ENCODE assay signal across 21 mouse cellular contexts in the genomic region with DNA sequence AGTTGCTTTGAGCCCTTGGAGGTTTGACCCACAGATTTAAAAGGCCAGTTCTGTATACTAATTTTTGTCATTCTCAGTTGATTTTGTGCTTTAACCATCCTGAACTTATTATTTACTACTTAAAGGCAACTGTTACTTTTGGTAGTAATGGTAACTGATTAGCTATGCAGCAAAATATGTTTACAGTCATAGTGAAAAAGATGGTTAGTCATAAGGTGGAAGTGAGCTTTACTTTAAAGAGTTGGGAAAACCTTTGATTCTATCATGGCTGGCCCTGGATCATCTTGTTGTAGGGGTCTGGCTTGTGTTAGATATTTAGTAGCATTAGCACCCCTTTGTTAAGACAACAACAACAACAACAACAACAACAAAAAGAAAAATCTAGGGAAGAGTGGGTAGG. TPM values are rescaled to one million over a fixed set of nuclear protein-coding genes. Genes with fewer than 3 reads are reported as not detected.
DNase-seq lines count a peak whose midpoint lies in the region; TF ChIP-seq lines count a peak whose summit lies in the region.
"Had no signal": no experiment of that assay in that cellular context is flagged by ENCODE, and none has a peak within 500 bp of the region (broad histone marks: within the 10 kb centered on the region; RNA-seq: fewer than 3 reads in every experiment).

No protein-coding gene starts in this region.

- TF ChIP-seq CTCF in CH12.LX (conservative IDR thresholded peaks at IDR 0.05 in 1 of 2, IDR thresholded peaks at IDR 0.05 in 1 of 2; ENCODE audit: low read depth in 2 of 2, low read length in 2 of 2): no peak

- H3K4me1 ChIP-seq in CH12.LX (ENCODE audit: control insufficient read depth in 1 of 2, insufficient read depth in 2 of 2): peaks cover 0 to 9% of the 10 kb centered on the region in 2 experiments; a peak in 2 of 4 replicates

- no peak overlapping the region for H3K4me3 ChIP-seq in CH12.LX (replicated peaks in 1 of 3; ENCODE audit: low read depth in 2 of 3, low read length in 2 of 3, poor library complexity in 1 of 3)

- TF ChIP-seq POLR2A in CH12.LX (IDR thresholded peaks at IDR 0.05; ENCODE audit: low read depth, low read length): no peak

- H3K27ac ChIP-seq in CH12.LX (ENCODE audit: insufficient read depth, low read depth): no peak overlapping the region

- H3K79me2 ChIP-seq in CH12.LX (replicated peaks; ENCODE audit: control insufficient read depth, extremely low read depth, insufficient read depth, poor library complexity, severe bottlenecking): no peaks in the 10 kb centered on the region

- no peak for TF ChIP-seq RAD21 in CH12.LX (IDR thresholded peaks at IDR 0.05; ENCODE audit: low read depth, low read length)

- in situ Hi-C loops in CH12.LX (cut with MboI; ENCODE audit: low pct_ligation_motif_present, low pct_unique_long_range_greater_than_20kb, low sequenced_read_pairs): no loop called here

- no peak overlapping the region for H3K9ac ChIP-seq in CH12.LX (ENCODE audit: insufficient read depth, low read depth)

- H3K4me2 ChIP-seq in CH12.LX (ENCODE audit: insufficient read depth, low read depth, poor library complexity, severe bottlenecking): no peak overlapping the region

- TF ChIP-seq EP300 in CH12.LX (IDR thresholded peaks at IDR 0.05; ENCODE audit: low read length): peak; percentile 54

- DNase-seq in CH12.LX (ENCODE audit: extremely low read depth): no peak
- no peak for DNase-seq in left cerebral cortex, adult 18-20 months (ENCODE audit: low spot score in 2 of 2)
- DNase-seq: adrenal gland, adult 2 months; adrenal gland, adult 8-10 months; adrenal gland, postnatal 10 days; adrenal gland, postnatal 14 days; adrenal gland, postnatal 25 days; adrenal gland, postnatal 36 days; B cell, adult 2 months; cerebellum, adult 11 months; cerebellum, adult 11-12 months; cerebellum, adult 18-20 months; cerebellum, adult 2 months; cerebellum, adult 8-10 months had no signal

- H3K9me3 ChIP-seq in CH12.LX (replicated peaks; ENCODE audit: low read length): no peaks in the 10 kb centered on the region
- H3K9me3 ChIP-seq: G1E had no signal

- no peaks in the 10 kb centered on the region for H3K36me3 ChIP-seq in CH12.LX (replicated peaks in 1 of 2; ENCODE audit: control insufficient read depth in 1 of 2, insufficient read depth in 1 of 2, low read length in 1 of 2)
- H3K36me3 ChIP-seq: G1E had no signal

- H3K27me3 ChIP-seq in CH12.LX (replicated peaks): no peaks in the 10 kb centered on the region

- dilution Hi-C loops in CH12.LX (cut with MboI; ENCODE audit: extremely low pct_ligation_motif_present, extremely low pct_unique_long_range_greater_than_20kb, low sequenced_read_pairs): no loop called here

TF ChIP-seq in CH12.LX, 34 proteins besides CTCF, POLR2A, EP300 and RAD21:
- TF ChIP-seq JUN (IDR thresholded peaks at IDR 0.05; ENCODE audit: insufficient read depth, low read depth, low read length) (peak; percentile 52; the same call in 1 of the 2 replicates), IRF4 (IDR thresholded peaks at IDR 0.05; ENCODE audit: low read depth, low read length) (peak; percentile 66; the same call in 1 of the 2 replicates), PAX5 (IDR thresholded peaks at IDR 0.05; ENCODE audit: low read length) (no peak)

RNA-seq across cellular contexts. Expression of a gene that starts 13.6 kb away (rescaled TPM):
- total RNA-seq in CH12.LX (2012; rRNA removed) (1.1 and 1.7 TPM in 2 replicates), CH12.LX (2014; rRNA removed) (3.5 and 3.8 TPM in 2 replicates)
- polyA plus RNA-seq in CH12.LX (2012; ENCODE audit: insufficient read length, low read depth): 1.9 and 2.1 TPM in 2 replicates
- total RNA-seq in left cerebral cortex, adult 18-20 months (2021): 1 to 10 TPM; 7.2 to 7.4 TPM

RNA-seq across cellular contexts. Expression of a gene that starts 14.1 kb away (rescaled TPM):
- total RNA-seq in CH12.LX (2012; rRNA removed): not detected in 2 replicates
- total RNA-seq in CH12.LX (2014; rRNA removed): not detected in 2 replicates
- not detected in 2 replicates for polyA plus RNA-seq in CH12.LX (2012; ENCODE audit: insufficient read length, low read depth)
- total RNA-seq in left cerebral cortex, adult 18-20 months (2021): under 1 TPM; 0.16 to 0.42 TPM
- total RNA-seq: ES-E14, MEL had no signal
- polyA plus RNA-seq: activated CD4-positive, CD25-positive, alpha-beta regulatory T cell, adult 4 months; brain, embryonic 14.5 days; C2C12; CD4-positive, CD25-positive, alpha-beta regulatory T cell, adult 4 months; cerebellum, adult 2 months; G1E had no signal

RNA-seq across cellular contexts. Expression of a gene that starts 47.3 kb away (rescaled TPM):
- not detected in 2 replicates for total RNA-seq in CH12.LX (2012; rRNA removed)
- total RNA-seq in CH12.LX (2014; rRNA removed): not detected in 2 replicates
- polyA plus RNA-seq in CH12.LX (2012; ENCODE audit: insufficient read length, low read depth): not detected in 2 replicates
- total RNA-seq in left cerebral cortex, adult 18-20 months (2021): not detected
- total RNA-seq: MEL had no signal
- polyA plus RNA-seq: activated CD4-positive, CD25-positive, alpha-beta regulatory T cell, adult 4 months; CD4-positive, CD25-positive, alpha-beta regulatory T cell, adult 4 months; G1E had no signal
